Mouse (Mus musculus) naive thymus-derived CD4-positive, alpha-beta T cell, adult 2 months (primary cell): ENCODE measurements around the gene Treml2.
"Not testable (repeated sequence)": the region's sequence is repeated elsewhere in the genome, so short reads cannot be mapped to it uniquely, and the experiment has no call there.

ENCODE experiments used
- DNase-seq: peaks from one replicate; pipeline ENCODE4 v3.0.0-alpha.2; 2011; ENCODE audit warnings: low read depth

The Treml2 gene

GRCm38 (mm10) chr17:48350681-48351193 lies 51.4 kb downstream of the Treml2 start:
- DNase-seq = no peak

GRCm38 (mm10) chr17:48352976-48353375 lies 53.7 kb downstream of the Treml2 start:
- not testable (repeated sequence) for DNase-seq

- no peak for DNase-seq
Measured at GRCm38 (mm10) chr17:48355822-48356221, 56.5 kb downstream of the Treml2 start.

DNA sequence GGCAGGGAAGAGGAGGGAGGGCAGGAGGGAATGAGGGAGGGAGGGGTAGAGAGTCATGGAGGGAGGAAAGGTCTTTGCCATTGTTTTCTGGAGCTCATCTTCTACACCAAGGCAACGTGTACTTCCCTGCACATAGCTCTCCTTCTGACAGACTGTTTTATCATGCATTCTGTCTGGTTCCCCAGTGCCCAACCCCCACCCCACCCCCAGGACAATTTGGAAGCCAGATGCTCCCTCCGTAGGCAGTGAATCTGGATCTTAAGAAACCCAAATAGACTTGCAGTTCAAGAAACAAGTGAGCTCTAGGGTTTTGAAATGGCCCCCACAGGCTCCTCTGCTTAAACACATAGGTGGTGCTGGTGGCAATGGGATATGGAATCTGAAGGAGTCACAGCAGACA lies 58.6 kb downstream of the Treml2 start:
- no peak for DNase-seq

DNA sequence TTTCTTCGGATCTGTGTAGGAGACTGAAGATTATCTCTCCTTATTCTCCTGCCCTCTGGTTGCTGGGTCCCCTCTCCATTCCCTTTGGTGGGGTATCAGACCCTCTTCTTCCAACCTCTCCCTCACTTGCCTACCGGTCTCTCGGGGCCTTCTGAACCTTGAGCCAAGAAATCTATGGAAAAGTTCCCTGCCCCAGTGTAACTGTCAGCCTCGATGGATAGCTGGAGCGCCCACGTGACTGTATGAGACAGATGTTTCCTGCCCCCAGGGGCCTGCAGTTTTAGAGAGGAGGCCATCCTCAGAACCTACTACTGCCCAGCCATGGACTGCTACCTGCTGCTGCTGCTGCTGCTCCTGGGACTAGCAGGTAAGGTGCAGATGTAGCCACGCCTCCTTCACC lies 60.3 kb downstream of the Treml2 start, which contains the start of gene Treml1:
Gene Treml1 (plus strand): TSS at position 301 of the 400 bp plus-strand sequence.
- DNase-seq = no peak

GRCm38 (mm10) chr17:48360462-48360861 lies 61.2 kb downstream of the Treml2 start:
- DNase-seq = no peak
